Mouse (Mus musculus): Measurements from ENCODE around the gene 3110009E18Rik.
A peak's percentile ranks its signal among the peaks of the same experiment; 100 is the strongest.

3110009E18Rik gene

GRCm38 (mm10) chr1:120101227-120101609 is 19.8 kb upstream of the 3110009E18Rik start:
- no peak for DNase-seq (ENCODE audit: low spot score)

DNA sequence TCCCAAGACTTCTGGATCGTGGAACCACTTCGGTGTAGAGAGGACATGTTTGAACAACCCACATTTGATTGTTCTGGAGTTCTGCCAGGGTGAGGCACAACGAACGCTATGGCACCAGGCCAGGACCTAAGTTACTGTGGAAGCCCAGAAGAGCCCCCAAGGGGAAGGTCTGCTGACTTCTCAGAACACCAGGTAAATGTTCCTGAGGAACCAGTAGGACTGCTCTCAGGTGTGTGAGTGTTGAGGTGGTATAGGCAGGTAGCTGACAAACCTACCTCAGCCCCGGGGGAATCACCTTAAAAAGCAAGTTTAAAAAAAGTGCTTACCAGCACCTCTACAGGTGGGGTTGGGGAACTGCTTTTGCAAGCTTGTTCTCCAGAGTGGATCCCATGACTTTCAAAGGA is 15.4 kb upstream of the 3110009E18Rik start:
- no peak for DNase-seq (ENCODE audit: low spot score)

DNA sequence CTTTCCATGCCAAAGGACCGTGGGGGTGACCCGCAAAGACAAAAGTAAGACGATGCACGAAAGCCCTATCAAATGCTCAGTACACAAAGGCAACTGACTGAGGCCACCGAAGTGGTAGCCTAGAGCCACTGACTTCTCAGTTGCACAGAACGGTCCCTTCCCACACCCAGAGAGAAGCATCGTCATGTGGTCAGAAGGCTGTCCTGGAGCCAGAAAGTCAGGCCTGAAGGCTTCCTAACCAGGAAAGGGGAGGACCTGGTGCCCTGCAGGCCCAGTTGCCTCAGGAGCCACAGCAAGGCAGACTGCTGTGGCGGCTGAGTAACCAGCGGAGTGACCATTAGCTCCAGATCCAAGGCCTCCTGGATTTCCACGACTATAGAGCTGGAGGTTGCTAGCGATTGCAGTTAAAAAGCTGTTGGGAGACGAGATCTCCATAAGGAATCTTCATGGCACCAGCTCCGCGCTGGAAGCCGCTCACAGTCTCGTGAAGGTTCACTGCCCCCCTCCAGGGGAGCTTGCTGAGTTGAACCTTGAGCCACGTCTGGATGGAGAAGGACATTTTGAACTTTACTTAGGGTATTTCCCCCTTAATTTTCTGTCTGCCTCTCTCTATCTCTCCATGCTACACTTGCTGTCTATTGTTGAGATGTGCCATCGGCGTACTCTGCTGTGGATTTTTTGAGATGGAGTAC is 11.1 kb upstream of the 3110009E18Rik start:
- no peak for DNase-seq (ENCODE audit: low spot score)

DNA sequence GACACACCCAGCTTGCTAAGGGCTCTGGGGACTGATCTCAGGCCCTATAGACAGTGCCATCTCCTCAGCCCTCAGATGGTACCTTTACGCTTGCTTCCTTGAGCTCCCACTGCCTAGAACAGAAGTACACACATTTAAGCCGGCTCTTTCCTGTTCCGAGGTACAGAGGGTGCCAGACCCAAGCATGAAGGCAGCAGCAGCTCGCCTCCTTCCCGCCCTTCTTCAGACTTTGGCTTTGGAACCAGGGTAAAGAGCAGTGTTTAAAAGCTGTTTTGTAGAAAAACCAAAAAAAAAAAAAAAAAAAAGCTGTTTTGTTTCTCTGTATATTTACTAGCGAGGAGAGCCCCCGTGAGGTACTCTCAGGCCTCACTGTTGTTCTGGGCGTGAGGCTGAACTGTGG is 9.2 kb upstream of the 3110009E18Rik start:
- DNase-seq (ENCODE audit: low spot score) = no peak

- no peak for DNase-seq (ENCODE audit: low spot score)
Measured at GRCm38 (mm10) chr1:120112251-120113187, 8.5 kb upstream of the 3110009E18Rik start.

DNA sequence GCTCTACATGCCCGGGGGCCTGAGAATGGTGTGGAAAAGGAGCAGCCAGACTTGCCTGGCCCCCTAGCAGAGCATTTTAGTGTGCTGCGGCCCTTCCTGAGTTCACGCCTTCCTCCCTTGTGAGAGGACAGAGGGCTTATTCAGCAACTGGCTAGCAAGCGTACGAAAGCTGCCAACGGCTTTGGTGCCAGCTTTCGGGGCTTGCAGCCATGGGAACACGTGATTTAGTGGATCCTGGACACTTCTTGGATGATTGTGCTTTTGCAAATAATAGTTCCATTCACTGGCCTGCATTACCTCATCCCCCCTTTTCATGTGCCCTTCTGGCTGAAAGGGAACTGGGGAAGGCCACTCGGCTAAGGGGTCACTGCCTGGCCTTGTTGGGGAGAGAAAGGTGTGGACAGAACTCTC is 5.3 kb upstream of the 3110009E18Rik start:
- DNase-seq (ENCODE audit: low spot score) = no peak

- no peak for DNase-seq (ENCODE audit: low spot score)
Measured at GRCm38 (mm10) chr1:120116106-120116505, 4.9 kb upstream of the 3110009E18Rik start.

DNA sequence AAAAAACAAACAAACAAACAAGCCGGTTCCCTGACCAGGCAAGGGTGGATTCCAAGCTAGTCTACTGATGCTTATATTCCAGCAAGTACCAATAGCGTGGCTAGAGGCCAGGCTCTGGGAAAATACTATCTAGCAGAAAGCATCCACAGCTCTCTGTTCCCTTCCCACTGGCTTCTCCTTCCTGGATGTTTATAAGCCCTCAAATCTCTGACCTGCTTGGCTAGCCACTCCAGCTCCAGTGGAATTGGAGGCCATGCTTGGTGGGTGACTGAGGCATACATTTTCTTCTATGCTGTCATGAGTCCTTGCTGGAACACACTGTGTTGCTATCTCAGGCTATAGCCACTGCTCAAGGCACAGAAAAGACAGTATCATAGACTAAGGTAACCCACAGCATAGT is 2.1 kb upstream of the 3110009E18Rik start:
- no peak for DNase-seq (ENCODE audit: low spot score)

DNA sequence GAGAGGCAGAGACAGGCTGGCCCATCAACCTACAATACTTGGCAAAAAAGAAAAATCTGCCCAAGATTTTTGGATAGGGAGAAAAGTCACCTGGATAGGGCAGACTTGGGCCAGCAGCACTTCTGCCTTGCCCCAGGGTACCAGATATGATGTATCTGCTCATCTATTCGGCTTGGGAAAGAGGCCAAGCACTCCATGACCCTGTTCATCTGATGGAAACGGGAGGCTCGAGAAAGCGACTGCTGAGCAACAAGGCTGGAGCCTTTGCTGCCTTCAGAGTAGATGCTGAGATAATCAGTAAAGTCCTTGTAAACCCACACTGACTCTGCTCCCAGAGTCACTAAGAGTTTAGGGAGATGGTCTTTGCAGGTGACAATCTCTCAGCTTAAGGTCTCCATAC is 1.6 kb upstream of the 3110009E18Rik start:
- DNase-seq (ENCODE audit: low spot score) = no peak

DNA sequence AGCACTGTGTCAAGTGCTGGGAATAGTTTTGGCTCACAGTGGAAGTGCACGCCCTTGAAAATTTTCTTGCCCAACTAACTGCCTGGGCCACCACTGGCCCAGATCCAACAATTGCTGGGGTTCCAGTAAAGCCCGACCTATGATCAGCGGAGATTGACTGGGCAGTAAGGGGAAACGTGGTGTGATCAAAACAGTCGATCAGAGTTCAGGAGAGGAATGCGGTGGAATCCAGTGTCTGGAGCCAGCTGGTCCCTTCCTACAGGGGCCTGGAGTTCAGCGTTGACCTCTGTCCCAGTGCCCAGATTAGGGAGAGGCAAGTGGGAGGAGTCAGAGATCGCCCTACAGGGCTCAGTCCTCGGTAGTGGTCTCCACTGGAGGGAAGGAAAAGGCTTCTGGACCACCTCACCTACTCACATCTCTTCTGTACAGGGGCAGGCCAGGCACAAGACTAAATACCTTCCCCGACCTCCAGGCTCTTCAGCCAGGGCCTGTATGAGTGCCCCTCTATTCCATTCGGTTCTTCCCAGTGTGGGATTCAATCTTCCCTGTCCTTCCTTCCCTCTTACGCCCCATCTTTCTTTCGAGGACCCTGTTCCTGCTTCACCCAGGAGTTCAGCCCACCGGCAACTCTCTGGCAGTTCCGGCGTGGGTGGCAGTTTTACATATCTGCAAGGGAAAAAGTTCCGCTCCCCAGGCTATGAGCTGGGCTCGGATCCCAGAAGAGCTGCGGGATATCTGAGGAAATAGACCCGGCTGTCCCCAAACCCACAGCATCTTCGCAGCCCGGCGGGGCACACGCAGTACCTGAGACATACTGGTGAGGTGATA is 632 bp upstream of the 3110009E18Rik start:
- peak; percentile 57 for DNase-seq (ENCODE audit: low spot score)

GRCm38 (mm10) chr1:120121930-120122530 is 1.0 kb downstream of the 3110009E18Rik start:
- no peak for DNase-seq (ENCODE audit: low spot score)

GRCm38 (mm10) chr1:120122634-120123383 is 1.8 kb downstream of the 3110009E18Rik start:
- DNase-seq (ENCODE audit: low spot score) = no peak

DNA sequence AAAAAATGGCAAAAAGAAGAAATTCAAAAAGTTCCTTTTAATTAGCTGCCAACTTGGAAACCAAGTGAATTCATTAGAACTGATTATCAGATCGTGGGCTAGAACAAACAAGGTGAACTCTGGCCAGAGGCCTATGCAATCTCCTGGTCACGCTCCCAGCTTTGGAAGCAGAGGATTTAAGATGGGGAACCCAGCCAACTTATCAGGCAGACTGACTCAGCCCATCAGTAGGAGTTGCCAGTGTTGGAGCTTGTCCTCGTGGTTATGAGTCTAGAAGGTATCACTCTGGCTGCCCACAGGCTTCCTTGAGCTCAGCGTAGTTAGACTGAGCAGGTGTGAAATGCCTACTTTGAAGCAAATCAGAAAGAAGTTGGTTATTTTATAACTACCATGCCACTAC is 3.9 kb downstream of the 3110009E18Rik start:
- no peak for DNase-seq (ENCODE audit: low spot score)

DNA sequence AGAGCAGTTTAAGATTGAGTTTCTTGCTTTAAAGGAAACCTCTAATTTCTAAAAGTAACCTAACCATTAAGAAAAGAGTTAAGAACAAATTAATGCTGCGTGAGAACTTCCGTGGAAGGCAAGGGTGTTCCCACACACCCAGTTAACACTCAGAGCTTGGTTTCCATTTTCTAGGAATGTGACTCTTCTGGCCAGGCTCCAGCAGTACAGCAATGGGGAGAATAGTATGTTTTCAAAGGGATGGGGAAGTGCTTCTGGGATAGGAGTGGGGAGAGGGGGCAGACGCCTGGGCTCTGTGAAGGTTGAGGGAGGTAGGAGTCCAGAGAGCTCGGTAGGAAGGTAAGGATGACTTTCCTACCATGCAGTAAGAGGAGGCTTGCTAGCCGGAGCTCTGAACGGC is 4.5 kb downstream of the 3110009E18Rik start:
- DNase-seq (ENCODE audit: low spot score) = no peak

- DNase-seq (ENCODE audit: low spot score) = no peak
Measured at GRCm38 (mm10) chr1:120126318-120126717, 5.3 kb downstream of the 3110009E18Rik start.

DNA sequence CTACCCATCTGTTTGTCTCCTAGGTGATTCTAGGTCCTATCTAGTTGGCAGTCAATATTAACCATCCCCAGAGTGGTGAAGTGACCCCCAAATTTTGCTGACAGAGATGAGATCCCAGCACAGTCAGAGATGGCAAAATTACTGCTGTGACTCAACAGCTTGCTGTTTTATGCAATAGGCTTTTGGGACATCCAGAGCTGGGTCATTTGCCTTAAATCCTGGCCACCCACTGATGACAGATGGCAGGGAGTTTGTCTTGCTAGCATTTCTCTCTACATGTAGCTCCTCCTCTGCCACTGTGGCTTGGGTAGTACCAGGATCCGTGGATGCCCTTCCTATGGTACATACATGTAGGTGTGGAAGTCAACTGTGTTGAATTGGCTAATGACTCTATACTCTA is 11.4 kb downstream of the 3110009E18Rik start:
- DNase-seq (ENCODE audit: low spot score) = no peak

DNA sequence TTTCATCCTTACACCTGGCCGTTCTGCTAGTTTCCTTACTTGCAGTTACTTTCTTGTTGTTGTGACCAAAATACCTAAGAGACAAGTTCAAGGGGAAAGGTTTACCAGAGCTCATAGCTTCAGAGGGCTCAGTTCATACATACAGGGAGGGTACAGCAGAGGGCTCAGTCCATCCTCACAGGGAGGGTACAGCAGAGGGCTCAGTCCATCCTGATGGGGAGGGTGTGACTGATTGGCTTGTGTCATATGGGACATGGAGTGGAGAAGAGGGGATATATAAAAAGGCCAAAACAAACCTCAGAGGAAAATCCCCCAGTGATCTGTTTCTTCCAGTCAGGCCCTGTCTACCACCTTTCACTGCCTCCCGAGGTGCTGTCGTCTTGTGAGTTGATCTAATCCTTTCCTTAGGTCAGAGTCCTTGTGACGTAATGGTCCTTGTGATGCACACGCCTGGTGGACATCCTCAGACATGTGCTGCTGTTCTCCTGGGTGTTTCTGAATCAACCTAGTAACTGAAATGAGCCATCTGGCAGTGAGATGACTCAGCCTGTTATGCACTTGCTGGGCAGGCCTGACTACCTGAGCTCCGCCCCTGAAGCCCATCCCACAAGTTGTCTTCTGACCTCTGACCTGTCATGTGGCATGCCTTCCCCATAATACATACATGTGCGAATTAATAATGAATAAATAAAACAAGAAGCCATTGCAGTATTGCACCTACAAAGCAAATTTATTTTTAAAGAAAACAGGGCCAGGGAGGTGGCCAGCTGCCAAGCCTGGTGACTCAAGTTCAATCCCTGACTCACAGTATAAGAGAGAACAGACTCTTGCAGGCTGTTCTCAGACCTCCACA is 15.2 kb downstream of the 3110009E18Rik start:
- no peak for DNase-seq (ENCODE audit: low spot score)

GRCm38 (mm10) chr1:120138923-120139540 is 18.0 kb downstream of the 3110009E18Rik start:
- no peak for DNase-seq (ENCODE audit: low spot score)

DNA sequence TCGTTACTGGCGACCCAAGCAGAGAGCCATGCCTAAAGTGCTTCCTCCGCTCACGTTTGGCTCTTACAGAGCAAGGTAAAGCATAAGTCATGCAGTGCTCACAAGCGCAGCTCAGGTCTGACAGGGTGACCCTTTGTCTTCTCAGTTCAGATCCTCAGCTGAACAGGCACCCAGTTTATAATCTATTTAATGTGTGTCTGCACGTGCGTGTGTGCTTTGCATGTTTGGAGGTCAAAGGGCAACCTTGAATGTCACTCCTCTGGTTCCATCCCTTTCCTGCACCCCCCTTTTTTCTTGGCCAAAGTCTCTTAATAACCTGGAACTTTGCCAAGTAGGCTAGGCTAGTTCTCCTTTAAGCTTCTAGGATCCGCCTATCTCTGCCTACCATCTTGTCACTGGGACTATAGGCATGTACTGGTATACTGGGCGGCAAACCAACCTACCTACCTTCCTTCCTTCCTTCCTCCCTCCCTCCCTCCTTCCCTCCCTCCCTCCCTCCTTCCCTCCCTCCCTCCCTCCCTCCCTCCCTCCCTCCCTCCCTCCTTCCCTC is 19.2 kb downstream of the 3110009E18Rik start:
- no peak for DNase-seq (ENCODE audit: low spot score)

Measured in retina, embryonic 14.5 days (tissue).